Mouse (Mus musculus): ENCODE results near the gene Pip5kl1. TPM values are rescaled to one million over a fixed set of nuclear protein-coding genes. Genes with fewer than 3 reads are reported as not detected.

Pip5kl1 gene
- polyA plus RNA-seq (2012; rRNA removed) (1.9 and 3.1 TPM in 2 replicates), polyA plus RNA-seq (2014; fragmentation: Nextera tagmentation; extraction: Ambion mirVana) (0.43 and 1.3 TPM in 2 replicates)

DNA sequence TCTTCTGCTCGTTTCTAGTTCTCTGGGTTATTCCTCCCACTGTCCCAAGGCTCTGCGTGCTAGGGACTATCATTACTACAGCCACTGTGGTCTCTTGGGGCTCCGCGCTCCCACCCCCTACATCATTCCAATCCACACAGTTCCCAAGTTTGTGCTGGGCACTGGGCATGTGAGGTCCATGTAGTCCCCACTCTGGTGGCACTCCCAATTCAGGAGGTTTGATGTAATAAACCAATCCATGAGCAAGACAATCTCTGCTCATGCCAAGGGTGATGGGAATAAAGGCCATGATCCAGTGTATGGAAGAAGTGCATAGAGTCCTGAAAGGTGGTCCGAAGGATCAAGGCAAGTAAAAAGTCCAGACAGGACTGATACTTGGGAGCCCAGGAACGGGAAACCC lies at the start of gene Pip5kl1:
Pip5kl1 (plus strand) TSS at position 301 of the 400 bp plus-strand sequence.
- no peak for DNase-seq (ENCODE audit: low spot score)
- no peak within 1 kb of the TSS for H3K27ac ChIP-seq (replicated peaks; ENCODE audit: low read depth, low read length)

GRCm38 (mm10) chr2:32525816-32526215 lies 48.8 kb upstream of the Pip5kl1 start:
- H3K4me1 ChIP-seq (ENCODE audit: control insufficient read depth, insufficient read depth, low read length): no peaks in the 10 kb centered on the region
- TF ChIP-seq POLR2A (IDR thresholded peaks at IDR 0.05; ENCODE audit: borderline replicate concordance, extremely low read depth, insufficient read depth, insufficient read length): no peak
- DNase-seq (ENCODE audit: low spot score) (no peak), ATAC-seq (ENCODE audit: low FRiP score, low read depth) (no peak)
- H3K4me3 ChIP-seq (replicated peaks; ENCODE audit: low read length): no peak overlapping the region
- H3K36me3 ChIP-seq (ENCODE audit: control insufficient read depth, insufficient read depth, low read length): no peaks in the 10 kb centered on the region
- H3K27me3 ChIP-seq (ENCODE audit: control insufficient read depth, insufficient read depth, low read length): no peaks in the 10 kb centered on the region
- H3K9ac ChIP-seq (ENCODE audit: low read depth, low read length, severe bottlenecking): no peak overlapping the region
- no peaks in the 10 kb centered on the region for H3K9me3 ChIP-seq (ENCODE audit: control insufficient read depth, low read length)
- 82% methylated on average over 12 of the region's 12 CpGs for WGBS
- no peak overlapping the region for H3K27ac ChIP-seq (replicated peaks; ENCODE audit: low read depth, low read length)
- no peak overlapping the region for H3K4me2 ChIP-seq (replicated peaks; ENCODE audit: low read depth, low read length, severe bottlenecking)

More for the DNA sequence above, at the start of gene Pip5kl1:
- H3K9me3 ChIP-seq (ENCODE audit: control insufficient read depth, low read length): no peaks in the 10 kb centered on the region
- H3K4me2 ChIP-seq (replicated peaks; ENCODE audit: low read depth, low read length, severe bottlenecking): peak within 1 kb of the TSS; percentile 96
- H3K36me3 ChIP-seq (ENCODE audit: control insufficient read depth, insufficient read depth, low read length): peaks cover 5% of the 10 kb centered on the region
- no peaks in the 10 kb centered on the region for H3K27me3 ChIP-seq (ENCODE audit: control insufficient read depth, insufficient read depth, low read length)
- 83% methylated on average over 6 of the region's 6 CpGs for WGBS
- TF ChIP-seq POLR2A (IDR thresholded peaks at IDR 0.05; ENCODE audit: borderline replicate concordance, extremely low read depth, insufficient read depth, insufficient read length): no peak
- H3K9ac ChIP-seq (ENCODE audit: low read depth, low read length, severe bottlenecking): peak within 1 kb of the TSS; percentile 47
- peaks cover 14% of the 10 kb centered on the region for H3K4me1 ChIP-seq (ENCODE audit: control insufficient read depth, insufficient read depth, low read length)
- peak within 1 kb of the TSS; percentile 48 for H3K4me3 ChIP-seq (replicated peaks; ENCODE audit: low read length)
- ATAC-seq (ENCODE audit: low FRiP score, low read depth): no peak

GRCm38 (mm10) chr2:32527468-32527966 lies 47.1 kb upstream of the Pip5kl1 start:
- no peaks in the 10 kb centered on the region for H3K9me3 ChIP-seq (ENCODE audit: control insufficient read depth, low read length)
- no peak for ATAC-seq (ENCODE audit: low FRiP score, low read depth)
- DNase-seq (ENCODE audit: low spot score): no peak
- H3K4me3 ChIP-seq (replicated peaks; ENCODE audit: low read length): no peak overlapping the region
- H3K36me3 ChIP-seq (ENCODE audit: control insufficient read depth, insufficient read depth, low read length): no peaks in the 10 kb centered on the region
- TF ChIP-seq POLR2A (IDR thresholded peaks at IDR 0.05; ENCODE audit: borderline replicate concordance, extremely low read depth, insufficient read depth, insufficient read length): no peak
- H3K27ac ChIP-seq (replicated peaks; ENCODE audit: low read depth, low read length): no peak overlapping the region
- H3K9ac ChIP-seq (ENCODE audit: low read depth, low read length, severe bottlenecking): no peak overlapping the region
- H3K27me3 ChIP-seq (ENCODE audit: control insufficient read depth, insufficient read depth, low read length): no peaks in the 10 kb centered on the region
- 79% methylated on average over 14 of the region's 14 CpGs for WGBS
- H3K4me2 ChIP-seq (replicated peaks; ENCODE audit: low read depth, low read length, severe bottlenecking): no peak overlapping the region
- no peaks in the 10 kb centered on the region for H3K4me1 ChIP-seq (ENCODE audit: control insufficient read depth, insufficient read depth, low read length)

DNA sequence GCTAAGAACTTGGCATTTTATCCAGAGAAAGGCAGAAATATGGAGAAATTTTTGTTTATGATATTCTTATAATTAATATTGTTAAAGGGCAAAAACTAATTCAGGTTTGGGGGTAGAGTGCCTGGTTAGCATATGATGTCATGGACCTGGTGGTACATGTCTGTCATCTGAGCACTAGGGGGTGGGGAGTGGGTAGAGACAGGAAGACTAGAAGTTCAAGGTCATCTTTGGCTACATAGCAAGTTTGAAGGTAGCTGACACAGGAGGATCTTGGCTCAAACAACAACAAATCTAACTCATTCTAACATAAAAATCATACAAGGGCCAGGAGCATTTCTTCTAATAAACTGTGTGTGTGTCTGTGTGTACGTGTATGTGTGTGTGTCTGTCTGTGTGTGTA lies 46.3 kb upstream of the Pip5kl1 start:
- Histone ChIP-seq H3K36me3 (ENCODE audit: control insufficient read depth, insufficient read depth, low read length) (no peaks in the 10 kb centered on the region), H3K9me3 (ENCODE audit: control insufficient read depth, low read length) (no peaks in the 10 kb centered on the region), H3K4me1 (ENCODE audit: control insufficient read depth, insufficient read depth, low read length) (no peaks in the 10 kb centered on the region), H3K27me3 (ENCODE audit: control insufficient read depth, insufficient read depth, low read length) (no peaks in the 10 kb centered on the region), H3K9ac (ENCODE audit: low read depth, low read length, severe bottlenecking) (no peak overlapping the region), H3K4me3 (replicated peaks; ENCODE audit: low read length) (no peak overlapping the region), H3K27ac (replicated peaks; ENCODE audit: low read depth, low read length) (no peak overlapping the region), H3K4me2 (replicated peaks; ENCODE audit: low read depth, low read length, severe bottlenecking) (no peak overlapping the region)
- no peak for TF ChIP-seq POLR2A (IDR thresholded peaks at IDR 0.05; ENCODE audit: borderline replicate concordance, extremely low read depth, insufficient read depth, insufficient read length)
- DNase-seq (ENCODE audit: low spot score): no peak
- WGBS: 81% methylated on average over 1 of the region's 1 CpGs
- no peak for ATAC-seq (ENCODE audit: low FRiP score, low read depth)

- Histone ChIP-seq H3K36me3 (ENCODE audit: control insufficient read depth, insufficient read depth, low read length) (no peaks in the 10 kb centered on the region), H3K9ac (ENCODE audit: low read depth, low read length, severe bottlenecking) (no peak overlapping the region), H3K4me1 (ENCODE audit: control insufficient read depth, insufficient read depth, low read length) (peaks cover 4% of the 10 kb centered on the region; the same call in 1 of the 2 replicates), H3K4me3 (replicated peaks; ENCODE audit: low read length) (no peak overlapping the region), H3K9me3 (ENCODE audit: control insufficient read depth, low read length) (no peaks in the 10 kb centered on the region), H3K27ac (replicated peaks; ENCODE audit: low read depth, low read length) (no peak overlapping the region), H3K4me2 (replicated peaks; ENCODE audit: low read depth, low read length, severe bottlenecking) (no peak overlapping the region), H3K27me3 (ENCODE audit: control insufficient read depth, insufficient read depth, low read length) (no peaks in the 10 kb centered on the region)
- 68% methylated on average over 2 of the region's 2 CpGs for WGBS
- DNase-seq (ENCODE audit: low spot score) (no peak), ATAC-seq (ENCODE audit: low FRiP score, low read depth) (no peak)
- TF ChIP-seq POLR2A (IDR thresholded peaks at IDR 0.05; ENCODE audit: borderline replicate concordance, extremely low read depth, insufficient read depth, insufficient read length): no peak
Measured at GRCm38 (mm10) chr2:32530479-32530878, 44.1 kb upstream of the Pip5kl1 start.
